Mouse (Mus musculus): ENCODE data around the gene Artn. TPM values are rescaled to one million over a fixed set of nuclear protein-coding genes. Genes with fewer than 3 reads are reported as not detected.
A peak's percentile ranks its signal among the peaks of the same experiment; 100 is the strongest.

Gene Artn
- polyA plus RNA-seq, 1 experiment from 2014 or later: 2.8 TPM

DNA sequence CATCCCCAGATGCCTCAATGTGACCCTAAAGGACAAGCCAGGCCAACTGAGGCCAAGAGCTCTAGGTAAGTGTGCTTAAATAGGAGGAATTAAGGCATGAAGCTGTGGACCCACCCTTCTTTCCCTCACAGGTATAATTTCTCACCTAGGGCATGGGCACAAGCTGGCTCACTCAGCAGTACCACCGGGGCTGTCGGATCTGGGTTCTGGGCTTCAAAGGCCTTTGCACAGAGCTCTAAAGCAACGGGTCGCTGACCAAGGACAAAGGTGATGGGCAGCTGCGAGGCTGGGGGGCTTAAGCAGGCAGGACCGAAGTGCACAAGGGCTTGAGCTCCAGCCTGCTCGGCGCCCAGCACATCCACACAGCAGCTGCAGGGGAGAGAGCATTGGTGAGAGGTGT is 38.8 kb downstream of the Artn start:
- H3K9me3 ChIP-seq (replicated peaks; ENCODE audit: low read length): no peaks in the 10 kb centered on the region
- no peak for TF ChIP-seq CTCF (IDR thresholded peaks at IDR 0.05; ENCODE audit: low read depth)
- no peak overlapping the region for H3K9ac ChIP-seq (ENCODE audit: low read depth, low read length)
- WGBS: 80% methylated on average over 8 of the region's 8 CpGs
- H3K4me2 ChIP-seq (ENCODE audit: low read length): peak overlapping the region; percentile 98; the same call in 1 of the 2 replicates
- H3K4me1 ChIP-seq (replicated peaks; ENCODE audit: insufficient read depth, low read length): peaks cover 11% of the 10 kb centered on the region
- no peak overlapping the region for H3K27ac ChIP-seq
- DNase-seq (ENCODE audit: low spot score) (no peak), ATAC-seq (replicated peaks; ENCODE audit: low FRiP score, low read depth) (no peak)
- H3K36me3 ChIP-seq (ENCODE audit: insufficient read depth, low read length): peaks cover 17% of the 10 kb centered on the region; the same call in 1 of the 2 replicates
- H3K4me3 ChIP-seq (replicated peaks; ENCODE audit: low read depth, low read length): no peak overlapping the region
- H3K27me3 ChIP-seq (ENCODE audit: insufficient read depth, low read length): no peaks in the 10 kb centered on the region

DNA sequence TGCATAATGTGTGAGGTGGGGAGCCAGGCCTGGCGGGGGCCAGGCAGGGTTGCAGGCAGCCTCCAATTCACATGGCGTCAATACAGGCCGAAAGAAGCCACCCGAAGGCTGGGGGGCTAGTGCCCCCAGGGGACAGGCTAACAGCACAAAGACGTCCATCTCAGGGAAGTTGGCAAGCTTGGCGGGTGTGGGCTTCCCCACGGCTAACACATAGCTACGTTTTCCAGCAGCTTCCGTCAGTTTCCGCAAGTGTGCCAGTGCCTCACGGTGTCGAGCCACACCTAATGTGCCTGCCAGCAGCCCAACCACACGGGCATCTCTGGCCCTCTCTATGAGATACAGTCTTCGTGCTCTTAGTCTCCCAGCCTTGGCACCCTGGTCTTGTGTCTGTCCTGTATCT is 39.5 kb downstream of the Artn start:
- Histone ChIP-seq H3K27ac (no peak overlapping the region), H3K9me3 (replicated peaks; ENCODE audit: low read length) (no peaks in the 10 kb centered on the region), H3K4me3 (replicated peaks; ENCODE audit: low read depth, low read length) (no peak overlapping the region), H3K4me1 (replicated peaks; ENCODE audit: insufficient read depth, low read length) (peaks cover 11% of the 10 kb centered on the region), H3K4me2 (ENCODE audit: low read length) (no peak overlapping the region), H3K9ac (ENCODE audit: low read depth, low read length) (no peak overlapping the region), H3K27me3 (ENCODE audit: insufficient read depth, low read length) (no peaks in the 10 kb centered on the region), H3K36me3 (ENCODE audit: insufficient read depth, low read length) (peaks cover 15% of the 10 kb centered on the region; the same call in 1 of the 2 replicates)
- WGBS: 93% methylated on average over 14 of the region's 14 CpGs
- no peak for TF ChIP-seq CTCF (IDR thresholded peaks at IDR 0.05; ENCODE audit: low read depth)
- no peak for ATAC-seq (replicated peaks; ENCODE audit: low FRiP score, low read depth)
- DNase-seq (ENCODE audit: low spot score): no peak

DNA sequence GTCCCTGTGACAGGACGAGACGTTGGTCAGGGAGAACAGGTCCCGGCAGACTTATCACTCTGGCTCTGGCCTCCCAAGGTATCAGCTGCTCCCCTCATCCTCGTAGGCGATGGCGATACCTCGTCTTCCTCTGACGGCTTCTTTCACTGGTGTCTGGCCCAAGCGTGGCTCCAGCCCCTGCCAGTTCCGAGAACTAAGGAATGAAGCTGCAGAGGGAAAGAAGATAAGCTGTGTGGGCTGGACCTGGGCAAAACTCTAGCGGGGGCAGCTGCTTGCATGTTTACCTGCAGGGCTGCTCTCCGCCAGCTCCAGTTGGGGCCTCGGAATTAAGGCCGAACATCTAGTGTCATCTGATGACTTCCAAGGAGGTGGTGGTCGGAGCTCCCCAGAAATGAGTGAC is 40.1 kb downstream of the Artn start:
- no peak for ATAC-seq (replicated peaks; ENCODE audit: low FRiP score, low read depth)
- no peak overlapping the region for H3K9ac ChIP-seq (ENCODE audit: low read depth, low read length)
- H3K4me1 ChIP-seq (replicated peaks; ENCODE audit: insufficient read depth, low read length): peaks cover 11% of the 10 kb centered on the region
- no peaks in the 10 kb centered on the region for H3K9me3 ChIP-seq (replicated peaks; ENCODE audit: low read length)
- DNase-seq (ENCODE audit: low spot score): no peak
- no peaks in the 10 kb centered on the region for H3K27me3 ChIP-seq (ENCODE audit: insufficient read depth, low read length)
- no peak overlapping the region for H3K27ac ChIP-seq
- no peak for TF ChIP-seq CTCF (IDR thresholded peaks at IDR 0.05; ENCODE audit: low read depth)
- peaks cover 14% of the 10 kb centered on the region; the same call in 1 of the 2 replicates for H3K36me3 ChIP-seq (ENCODE audit: insufficient read depth, low read length)
- WGBS: 91% methylated on average over 15 of the region's 15 CpGs
- no peak overlapping the region for H3K4me2 ChIP-seq (ENCODE audit: low read length)
- no peak overlapping the region for H3K4me3 ChIP-seq (replicated peaks; ENCODE audit: low read depth, low read length)

DNA sequence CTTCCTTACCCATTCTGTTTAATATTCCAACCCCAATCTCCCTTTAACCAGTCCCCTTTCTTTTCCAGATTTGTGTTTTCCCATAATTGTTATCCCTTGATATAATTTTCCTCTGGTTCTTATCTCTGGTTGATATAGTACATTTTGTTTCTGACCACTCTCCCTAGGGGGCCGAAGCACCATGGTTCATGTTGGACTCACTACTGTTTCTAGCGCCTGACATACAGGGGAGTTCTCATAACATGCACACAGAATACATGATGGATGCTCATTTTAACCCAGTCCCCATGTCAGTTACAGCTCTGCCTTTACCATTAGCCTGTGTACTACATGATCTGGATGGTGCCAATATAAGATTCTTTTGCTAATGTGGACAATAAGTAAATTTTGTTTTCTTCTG is 41.6 kb downstream of the Artn start:
- Histone ChIP-seq H3K36me3 (ENCODE audit: insufficient read depth, low read length) (peaks cover 14% of the 10 kb centered on the region; the same call in 1 of the 2 replicates), H3K27ac (no peak overlapping the region), H3K4me2 (ENCODE audit: low read length) (peak overlapping the region; percentile 98), H3K9me3 (replicated peaks; ENCODE audit: low read length) (no peaks in the 10 kb centered on the region), H3K4me3 (replicated peaks; ENCODE audit: low read depth, low read length) (no peak overlapping the region; the same call in 1 of the 2 replicates), H3K27me3 (ENCODE audit: insufficient read depth, low read length) (no peaks in the 10 kb centered on the region), H3K9ac (ENCODE audit: low read depth, low read length) (no peak overlapping the region), H3K4me1 (replicated peaks; ENCODE audit: insufficient read depth, low read length) (peaks cover 11% of the 10 kb centered on the region)
- WGBS: 75% methylated on average over 2 of the region's 2 CpGs
- ATAC-seq (replicated peaks; ENCODE audit: low FRiP score, low read depth) (no peak), DNase-seq (ENCODE audit: low spot score) (no peak)
- TF ChIP-seq CTCF (IDR thresholded peaks at IDR 0.05; ENCODE audit: low read depth): no peak

DNA sequence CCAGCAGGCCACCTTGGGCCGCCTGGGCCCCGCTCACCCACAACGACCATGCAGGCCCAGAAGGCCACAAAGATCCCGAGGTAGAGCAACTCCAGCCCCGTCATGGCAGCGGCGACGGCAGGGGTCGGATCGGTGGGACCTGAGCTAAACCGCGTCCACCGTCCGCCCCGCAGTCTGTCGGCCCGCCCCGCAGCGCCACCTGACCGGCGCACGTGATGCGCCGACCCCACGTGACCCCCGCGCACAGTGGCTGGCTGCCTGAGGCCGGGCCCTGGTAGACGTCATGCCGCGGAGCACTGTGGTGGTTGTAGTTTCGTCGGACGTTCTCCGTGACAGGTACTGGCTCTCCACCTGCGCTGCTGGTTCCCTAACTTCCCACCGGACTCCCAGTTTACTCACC is 42.4 kb downstream of the Artn start, which contains the start of gene Atp6v0b:
Gene Atp6v0b, minus strand, starts transcription at position 201 of the 400 bp plus-strand sequence.
- peak; percentile 93 for DNase-seq (ENCODE audit: low spot score)
- no peaks in the 10 kb centered on the region for H3K9me3 ChIP-seq (replicated peaks; ENCODE audit: low read length)
- peaks cover 16% of the 10 kb centered on the region for H3K4me1 ChIP-seq (replicated peaks; ENCODE audit: insufficient read depth, low read length)
- ATAC-seq (replicated peaks; ENCODE audit: low FRiP score, low read depth): peak; percentile 90
- peaks cover 14% of the 10 kb centered on the region; the same call in 1 of the 2 replicates for H3K36me3 ChIP-seq (ENCODE audit: insufficient read depth, low read length)
- no peak for TF ChIP-seq CTCF (IDR thresholded peaks at IDR 0.05; ENCODE audit: low read depth)
- H3K27me3 ChIP-seq (ENCODE audit: insufficient read depth, low read length): no peaks in the 10 kb centered on the region
- H3K4me2 ChIP-seq (ENCODE audit: low read length): peak within 1 kb of the TSS; percentile 98
- peak within 1 kb of the TSS; percentile 91 for H3K4me3 ChIP-seq (replicated peaks; ENCODE audit: low read depth, low read length)
- H3K9ac ChIP-seq (ENCODE audit: low read depth, low read length): peak within 1 kb of the TSS; percentile 80
- under 1% methylated on average over 37 of the region's 37 CpGs for WGBS
- H3K27ac ChIP-seq: peak within 1 kb of the TSS; percentile 76

DNA sequence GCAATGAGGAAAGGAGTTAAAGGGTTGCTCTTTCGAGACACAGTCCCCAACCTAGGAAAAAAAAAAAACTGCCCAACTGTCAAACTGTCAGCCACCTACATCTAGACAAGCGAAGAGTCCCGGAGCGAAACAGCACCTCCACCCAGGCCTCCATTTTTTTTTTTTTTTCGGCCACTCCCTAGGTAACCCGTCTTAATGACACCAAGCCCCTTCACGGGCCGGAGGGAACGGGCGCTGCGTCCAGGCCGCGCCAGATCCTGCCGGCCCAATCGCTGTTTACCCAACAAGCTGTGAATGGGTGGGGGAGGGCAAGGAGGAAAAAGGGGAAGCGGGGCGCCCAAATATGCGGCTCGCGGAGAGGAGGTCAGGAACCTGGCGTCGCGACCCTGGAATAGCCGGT is 42.9 kb downstream of the Artn start:
- DNase-seq (ENCODE audit: low spot score) (no peak), ATAC-seq (replicated peaks; ENCODE audit: low FRiP score, low read depth) (peak; percentile 14; the same call in 1 of the 2 replicates)
- Histone ChIP-seq H3K4me2 (ENCODE audit: low read length) (peak overlapping the region; percentile 98), H3K4me1 (replicated peaks; ENCODE audit: insufficient read depth, low read length) (peaks cover 14% of the 10 kb centered on the region), H3K27me3 (ENCODE audit: insufficient read depth, low read length) (no peaks in the 10 kb centered on the region), H3K4me3 (replicated peaks; ENCODE audit: low read depth, low read length) (peak overlapping the region; percentile 91), H3K9ac (ENCODE audit: low read depth, low read length) (peak overlapping the region; percentile 80), H3K36me3 (ENCODE audit: insufficient read depth, low read length) (peaks cover 14% of the 10 kb centered on the region; the same call in 1 of the 2 replicates), H3K9me3 (replicated peaks; ENCODE audit: low read length) (no peaks in the 10 kb centered on the region), H3K27ac (peak overlapping the region; percentile 76)
- no peak for TF ChIP-seq CTCF (IDR thresholded peaks at IDR 0.05; ENCODE audit: low read depth)
- under 1% methylated on average over 24 of the region's 24 CpGs for WGBS

DNA sequence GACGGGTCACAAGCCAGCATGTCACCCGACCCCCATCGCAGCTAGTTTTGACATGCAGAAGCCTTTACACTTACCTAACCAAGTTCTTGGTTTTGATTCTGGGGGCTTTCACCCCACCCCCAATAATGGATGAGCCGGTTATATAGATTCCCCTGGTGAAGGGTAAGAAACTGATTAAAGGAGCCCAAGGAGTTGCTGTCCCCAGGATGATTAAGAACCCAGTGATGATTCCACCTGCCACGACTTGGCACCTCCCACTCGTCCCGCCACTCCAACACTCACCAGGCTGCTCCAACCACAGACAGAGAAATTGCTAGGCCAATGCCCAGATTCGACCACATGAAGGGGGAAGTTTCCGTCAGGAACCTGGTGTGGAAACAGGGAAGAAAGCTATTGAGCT is 43.6 kb downstream of the Artn start:
- Histone ChIP-seq H3K36me3 (ENCODE audit: insufficient read depth, low read length) (peaks cover 14% of the 10 kb centered on the region; the same call in 1 of the 2 replicates), H3K4me1 (replicated peaks; ENCODE audit: insufficient read depth, low read length) (peaks cover 8% of the 10 kb centered on the region), H3K4me3 (replicated peaks; ENCODE audit: low read depth, low read length) (peak overlapping the region; percentile 91), H3K27ac (no peak overlapping the region), H3K9me3 (replicated peaks; ENCODE audit: low read length) (no peaks in the 10 kb centered on the region), H3K27me3 (ENCODE audit: insufficient read depth, low read length) (no peaks in the 10 kb centered on the region), H3K9ac (ENCODE audit: low read depth, low read length) (0 out of 2 replicates have a peak overlapping the region, but pooled peaks have one; percentile 80), H3K4me2 (ENCODE audit: low read length) (peak overlapping the region; percentile 98)
- 68% methylated on average over 9 of the region's 9 CpGs for WGBS
- ATAC-seq (replicated peaks; ENCODE audit: low FRiP score, low read depth) (no peak), DNase-seq (ENCODE audit: low spot score) (no peak)
- TF ChIP-seq CTCF (IDR thresholded peaks at IDR 0.05; ENCODE audit: low read depth): no peak
